Comparison of ENCODE assay signal across 11 mouse cellular contexts in genomic region chr12:82075479-82076221, GRCm38 (mm10).
A peak's percentile ranks its signal among the peaks of the same experiment; 100 is the strongest.
DNase-seq lines count a peak whose midpoint lies in the region; ATAC-seq and TF ChIP-seq lines count a peak whose summit lies in the region.
"Had no signal": no experiment of that assay in that cellular context is flagged by ENCODE, and none has a peak within 500 bp of the region (broad histone marks: within the 10 kb centered on the region; RNA-seq: fewer than 3 reads in every experiment).

No protein-coding gene starts in this region.

- WGBS in intestine, embryonic 14.5 days: 40% methylated on average over 13 of the region's 13 CpGs
- 63% methylated on average over 13 of the region's 13 CpGs for whole genome bisulfite sequencing in intestine, postnatal 0 days

- H3K4me2 ChIP-seq in intestine, embryonic 14.5 days (ENCODE audit: low read length): no peak overlapping the region
- no peak overlapping the region for H3K4me2 ChIP-seq in intestine, postnatal 0 days (replicated peaks; ENCODE audit: low read depth)
- H3K4me2 ChIP-seq: liver, embryonic 11.5 days had no signal

- no peaks in the 10 kb centered on the region for H3K36me3 ChIP-seq in intestine, embryonic 14.5 days (ENCODE audit: control insufficient read depth, insufficient read depth, low read length)
- no peaks in the 10 kb centered on the region for H3K36me3 ChIP-seq in intestine, postnatal 0 days (ENCODE audit: control insufficient read depth, insufficient read depth)

- no peaks in the 10 kb centered on the region for H3K27me3 ChIP-seq in intestine, embryonic 14.5 days (replicated peaks; ENCODE audit: control insufficient read depth, insufficient read depth, low read length)
- H3K27me3 ChIP-seq in intestine, postnatal 0 days (replicated peaks; ENCODE audit: control insufficient read depth, insufficient read depth, low read length): no peaks in the 10 kb centered on the region

- peaks cover 3% of the 10 kb centered on the region; the same call in 1 of the 2 replicates for H3K4me1 ChIP-seq in intestine, embryonic 14.5 days (replicated peaks; ENCODE audit: control insufficient read depth, insufficient read depth, low read length)
- no peaks in the 10 kb centered on the region for H3K4me1 ChIP-seq in intestine, postnatal 0 days (replicated peaks; ENCODE audit: control insufficient read depth, insufficient read depth, low read length)

- H3K9ac ChIP-seq in intestine, embryonic 14.5 days (ENCODE audit: low read length): no peak overlapping the region
- no peak overlapping the region for H3K9ac ChIP-seq in intestine, postnatal 0 days (ENCODE audit: low read depth, low read length)

- no peak for TF ChIP-seq CTCF in intestine, postnatal 0 days (IDR thresholded peaks at IDR 0.05; ENCODE audit: low read depth)

- peak overlapping the region; percentile 62 for H3K27ac ChIP-seq in intestine, embryonic 14.5 days (ENCODE audit: low read depth)
- no peak overlapping the region for H3K27ac ChIP-seq in intestine, postnatal 0 days (ENCODE audit: low read depth, low read length)

- no peak overlapping the region for H3K4me3 ChIP-seq in intestine, embryonic 14.5 days (ENCODE audit: low read depth, low read length)
- no peak overlapping the region for H3K4me3 ChIP-seq in intestine, postnatal 0 days (ENCODE audit: low read depth, low read length)

- DNase-seq in intestine, embryonic 14.5 days (ENCODE audit: low spot score): no peak
- peak; percentile 63 for DNase-seq in right cerebral cortex, postnatal 25 days
- DNase-seq in right cerebral cortex, postnatal 10 days (ENCODE audit: low spot score in 2 of 2): no peak
- peak; percentile 71 to 75 for DNase-seq in left cerebral cortex, adult 18-20 months (ENCODE audit: low spot score in 2 of 2)
- DNase-seq in yolk sac, embryonic 10.5 days (ENCODE audit: low spot score): peak; percentile 31
- DNase-seq in gastrocnemius, adult 18-20 months (ENCODE audit: low spot score): no peak
- no peak for DNase-seq in adrenal gland, postnatal 36 days
- DNase-seq: gastrocnemius, postnatal 36 days; heart, postnatal 4 days had no signal

- ATAC-seq in intestine, embryonic 14.5 days (replicated peaks; ENCODE audit: low FRiP score, low TSS enrichment, low read depth): no peak
- ATAC-seq in intestine, postnatal 0 days: no peak

- H3K9me3 ChIP-seq in intestine, embryonic 14.5 days (ENCODE audit: control insufficient read depth, low read length): no peaks in the 10 kb centered on the region
- no peaks in the 10 kb centered on the region for H3K9me3 ChIP-seq in intestine, postnatal 0 days (ENCODE audit: control insufficient read depth)

Comparison
In these comparisons a context has a peak if more than half of its experiments do, and no peak if none do; other contexts are left out.
1. DNase-seq: peak in right cerebral cortex, postnatal 25 days (single experiment), left cerebral cortex, adult 18-20 months (2 of 2) and yolk sac, embryonic 10.5 days (single experiment); none in intestine, embryonic 14.5 days (single experiment), right cerebral cortex, postnatal 10 days (0 of 2), gastrocnemius, adult 18-20 months (single experiment) and adrenal gland, postnatal 36 days (0 of 2).